Mouse (Mus musculus) CD4-positive, CD25-positive, alpha-beta regulatory T cell, adult 4 months (primary cell): ENCODE measurements around the gene Ccdc8. TPM values are rescaled to one million over a fixed set of nuclear protein-coding genes. Genes with fewer than 3 reads are reported as not detected.

Source experiments
- ATAC-seq: one replicate; pipeline ENCODE4 v1.8.0; 2017
- polyA plus RNA-seq, 2 experiments: library from polyadenylated mRNA; unstranded; fragments of 100-300 nt; shearing (Covaris generic); gene quantifications; one replicate each; pipeline ENCODE4 v1.2.1; 2017

Gene Ccdc8
- polyA plus RNA-seq, 2 experiments from 2014 or later: 0.20 TPM; not detected in 1

- no peak for ATAC-seq
These were observed 19.5 kb downstream of the Ccdc8 start for GRCm38 (mm10) chr7:17011909-17012590.

GRCm38 (mm10) chr7:17015381-17015780 is 22.9 kb downstream of the Ccdc8 start:
- ATAC-seq: no peak

GRCm38 (mm10) chr7:17017036-17017435 is 24.5 kb downstream of the Ccdc8 start:
- no peak for ATAC-seq

- no peak for ATAC-seq
These were observed 25.4 kb downstream of the Ccdc8 start for GRCm38 (mm10) chr7:17017921-17018320.

- ATAC-seq: no peak
These were observed 27.1 kb downstream of the Ccdc8 start for GRCm38 (mm10) chr7:17019426-17020166.

- no peak for ATAC-seq
These were observed 29.7 kb downstream of the Ccdc8 start for GRCm38 (mm10) chr7:17022176-17022575.

- no peak for ATAC-seq
These were observed 31.2 kb downstream of the Ccdc8 start for GRCm38 (mm10) chr7:17023701-17024100.

- no peak for ATAC-seq
These were observed 31.6 kb downstream of the Ccdc8 start for GRCm38 (mm10) chr7:17024141-17024540.

GRCm38 (mm10) chr7:17024814-17025504 is 32.5 kb downstream of the Ccdc8 start:
- peak; percentile 58 for ATAC-seq

- ATAC-seq: no peak
These were observed 33.0 kb downstream of the Ccdc8 start for GRCm38 (mm10) chr7:17025505-17025894.

- ATAC-seq: no peak
These were observed 33.6 kb downstream of the Ccdc8 start for GRCm38 (mm10) chr7:17025896-17026622.

GRCm38 (mm10) chr7:17026710-17027587 is 34.4 kb downstream of the Ccdc8 start:
- peak; percentile 68 for ATAC-seq

- ATAC-seq: peak; percentile 12
These were observed 35.3 kb downstream of the Ccdc8 start, which contains the start of gene Ppp5c for GRCm38 (mm10) chr7:17027588-17028343. Gene Ppp5c, minus strand, starts transcription at chr7:17027924.

GRCm38 (mm10) chr7:17028923-17029322 is 36.4 kb downstream of the Ccdc8 start:
- ATAC-seq: no peak

- ATAC-seq: peak; percentile 43
These were observed 37.7 kb downstream of the Ccdc8 start for GRCm38 (mm10) chr7:17030239-17030638.

GRCm38 (mm10) chr7:17038018-17038695 is 45.6 kb downstream of the Ccdc8 start:
- ATAC-seq: no peak

GRCm38 (mm10) chr7:17039373-17039772 is 46.9 kb downstream of the Ccdc8 start:
- ATAC-seq: no peak

GRCm38 (mm10) chr7:17045743-17046142 is 53.2 kb downstream of the Ccdc8 start:
- no peak for ATAC-seq
